Mouse (Mus musculus) lung, adult 2 months (tissue): Measurements from ENCODE around the gene Zbtb18.

Source experiments
- CTCF ChIP-seq: fragments of 200-500 bp; IDR thresholded peaks from 2 replicates; pipeline ENCODE4 v1.5.1; 2011; ENCODE audit warnings: mild to moderate bottlenecking, low read length, control low read depth; ENCODE audit not compliant: insufficient read depth
- POLR2A ChIP-seq: fragments of 200-500 bp; IDR thresholded peaks from 2 replicates; pipeline ENCODE4 v1.6.1; 2011; ENCODE audit warnings: low read depth, mild to moderate bottlenecking, control low read depth, low read length, borderline replicate concordance; ENCODE audit errors: extremely low read depth

DNA sequence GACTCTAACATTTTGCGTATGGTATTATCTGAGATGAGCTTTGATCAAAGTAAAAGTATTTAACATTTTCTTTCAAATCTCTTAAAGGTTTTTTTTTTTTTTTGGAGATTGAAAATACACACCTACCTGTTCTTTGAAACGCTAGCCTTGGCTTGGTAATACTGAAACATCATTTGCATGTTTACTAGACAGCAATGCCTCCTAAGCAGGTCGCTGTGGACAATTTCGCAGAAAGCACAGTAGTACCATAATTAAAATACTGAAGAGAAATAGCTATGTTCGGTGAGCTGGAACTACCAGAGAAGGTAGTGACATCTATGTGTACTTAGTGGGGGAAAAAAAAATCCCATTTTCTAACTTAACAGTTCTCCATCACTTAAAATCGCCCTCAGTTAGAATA, 12.3 kb downstream of the Zbtb18 start:
- no peak for TF ChIP-seq CTCF
- no peak for TF ChIP-seq POLR2A
